Mouse (Mus musculus) gastrocnemius, adult 8-10 months (tissue): ENCODE measurements around the gene Hoxa10. TPM values are rescaled to one million over a fixed set of nuclear protein-coding genes. Genes with fewer than 3 reads are reported as not detected.
A peak's percentile ranks its signal among the peaks of the same experiment; 100 is the strongest.

ENCODE experiments used
- DNase-seq, 2 experiments: peaks; one replicate each; pipeline ENCODE4 v3.0.0; 2022; ENCODE audit warnings: low spot score in 2 of 2
- total RNA-seq, 4 experiments: library from RNA; stranded (reverse); gene quantifications; 2 replicates each; pipeline ENCODE4 v1.2.4; 2022

The Hoxa10 gene
- total RNA-seq, result 10 to 100 TPM; 14.5 to 15.2 (median 14.8) TPM

- DNase-seq, result peak; percentile 80 to 85
Observed at GRCm38 (mm10) chr6:52240389-52241000, at the start of gene Hoxa10. Gene Hoxa10, minus strand, starts transcription at chr6:52240854.

- DNase-seq, result no peak
Observed at GRCm38 (mm10) chr6:52290186-52290585, 49.5 kb upstream of the Hoxa10 start.

GRCm38 (mm10) chr6:52283896-52284295, 43.2 kb upstream of the Hoxa10 start:
- no peak for DNase-seq

DNA sequence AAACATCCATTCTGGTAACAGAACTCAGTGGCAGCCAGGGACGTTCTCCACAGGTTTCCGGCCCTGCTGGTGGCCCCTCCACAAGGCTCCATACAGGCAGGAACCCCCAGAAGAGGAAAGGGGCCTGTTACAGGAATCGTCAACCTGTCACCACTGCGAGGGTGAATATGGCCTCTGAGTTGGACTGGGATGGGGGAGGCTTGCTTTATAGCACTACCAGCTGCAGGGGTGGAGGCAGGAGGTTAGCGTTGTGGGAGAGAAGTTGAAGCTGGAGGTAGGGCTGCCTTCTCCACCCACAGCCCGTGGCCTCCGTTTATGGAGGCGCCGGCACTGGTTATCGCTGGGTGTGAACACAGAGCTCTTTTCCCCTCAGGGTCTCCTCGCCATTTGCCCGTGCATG, 40.4 kb upstream of the Hoxa10 start:
- DNase-seq, result no peak

DNA sequence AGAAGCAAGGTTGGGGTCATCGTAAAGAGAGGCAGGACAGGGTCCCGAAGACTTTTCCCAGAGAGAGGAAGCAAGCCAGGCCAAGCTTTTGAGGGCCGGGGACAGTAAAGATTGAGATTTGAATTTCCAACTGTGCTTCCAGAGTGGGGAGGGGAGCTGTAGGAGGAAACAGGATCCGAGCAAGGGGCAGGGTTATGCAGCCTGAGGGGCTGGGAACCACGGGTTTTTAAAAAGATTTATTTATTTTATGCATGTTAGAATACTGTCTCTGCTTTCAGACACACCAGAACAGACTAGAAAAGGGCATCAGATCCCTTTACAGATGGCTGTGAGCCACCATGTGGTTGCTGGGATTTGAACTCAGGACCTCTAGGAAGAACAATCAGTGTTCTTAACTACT, 36.3 kb upstream of the Hoxa10 start:
- no peak for DNase-seq

DNA sequence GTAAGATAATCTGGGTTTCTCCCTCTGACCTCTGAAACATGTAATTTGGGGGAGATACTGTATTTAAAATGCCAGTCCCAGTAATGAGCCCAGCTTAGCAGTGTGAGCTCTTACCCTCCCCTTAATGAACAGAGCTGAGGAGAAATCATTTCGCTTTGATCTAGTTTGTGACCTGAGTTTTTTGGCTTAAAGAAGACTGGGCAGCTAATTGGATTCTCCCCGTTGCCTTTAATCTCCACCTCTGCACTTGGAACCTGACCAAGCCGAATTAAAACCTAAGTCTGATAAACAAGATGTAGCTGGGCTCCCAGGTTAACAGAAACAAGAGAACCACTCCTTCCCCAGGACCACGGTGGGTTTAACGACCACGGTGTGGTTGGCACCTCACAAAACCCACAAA, 35.7 kb upstream of the Hoxa10 start:
- no peak for DNase-seq

DNA sequence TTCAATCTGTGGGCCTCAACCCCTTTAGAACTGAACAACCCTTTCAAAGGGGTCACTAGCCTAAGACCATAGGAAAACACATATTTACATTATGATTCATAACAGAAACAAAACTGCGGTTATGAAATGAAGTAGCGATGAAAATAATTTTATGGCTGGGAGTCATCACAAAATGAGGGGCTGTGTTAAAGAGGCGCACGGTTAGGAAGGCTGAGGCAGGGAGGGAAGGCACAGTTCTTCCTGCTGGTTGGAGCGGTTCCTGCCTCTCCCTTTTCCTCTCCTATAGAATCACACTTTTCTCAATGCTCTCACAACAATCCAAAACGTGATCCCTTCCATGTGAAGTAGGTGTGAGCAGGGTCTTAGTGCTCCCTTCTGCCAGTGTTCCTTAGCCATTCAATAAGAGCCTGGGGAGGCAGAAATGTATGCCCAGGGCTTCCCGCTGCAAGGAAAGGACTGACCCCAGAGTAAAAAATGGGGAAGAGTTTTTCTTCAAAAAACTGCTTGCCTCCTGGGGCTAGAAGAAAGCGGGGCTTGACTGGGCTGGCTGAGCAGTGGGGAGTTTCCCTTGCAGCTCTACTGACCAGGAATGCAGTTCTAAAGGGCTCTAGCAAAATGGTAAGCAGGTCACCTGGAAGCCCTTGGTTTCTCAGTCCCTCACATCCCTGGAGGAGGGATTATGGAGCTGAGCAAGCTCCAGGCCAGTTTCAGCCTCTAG, 35.1 kb upstream of the Hoxa10 start:
- no peak for DNase-seq

DNA sequence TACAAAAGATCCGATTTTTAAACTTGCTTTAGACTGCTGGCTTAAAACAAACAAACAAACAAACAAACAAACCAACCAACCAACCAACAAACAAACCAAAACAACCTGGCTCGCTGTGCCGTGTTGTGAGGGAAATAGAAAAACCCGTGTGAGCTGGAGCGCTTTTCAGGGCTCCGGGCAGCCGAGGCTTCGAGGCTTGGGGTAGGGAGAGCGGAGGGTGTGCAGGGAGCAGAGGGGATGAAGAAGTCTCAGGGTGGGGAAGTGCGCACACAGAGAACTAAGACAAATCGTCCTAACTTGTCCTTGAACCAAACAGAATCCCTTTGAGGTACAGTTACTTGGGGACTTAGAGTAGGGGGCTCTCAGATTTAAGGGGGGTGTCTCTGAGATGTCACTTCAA, 33.9 kb upstream of the Hoxa10 start:
- no peak for DNase-seq

DNA sequence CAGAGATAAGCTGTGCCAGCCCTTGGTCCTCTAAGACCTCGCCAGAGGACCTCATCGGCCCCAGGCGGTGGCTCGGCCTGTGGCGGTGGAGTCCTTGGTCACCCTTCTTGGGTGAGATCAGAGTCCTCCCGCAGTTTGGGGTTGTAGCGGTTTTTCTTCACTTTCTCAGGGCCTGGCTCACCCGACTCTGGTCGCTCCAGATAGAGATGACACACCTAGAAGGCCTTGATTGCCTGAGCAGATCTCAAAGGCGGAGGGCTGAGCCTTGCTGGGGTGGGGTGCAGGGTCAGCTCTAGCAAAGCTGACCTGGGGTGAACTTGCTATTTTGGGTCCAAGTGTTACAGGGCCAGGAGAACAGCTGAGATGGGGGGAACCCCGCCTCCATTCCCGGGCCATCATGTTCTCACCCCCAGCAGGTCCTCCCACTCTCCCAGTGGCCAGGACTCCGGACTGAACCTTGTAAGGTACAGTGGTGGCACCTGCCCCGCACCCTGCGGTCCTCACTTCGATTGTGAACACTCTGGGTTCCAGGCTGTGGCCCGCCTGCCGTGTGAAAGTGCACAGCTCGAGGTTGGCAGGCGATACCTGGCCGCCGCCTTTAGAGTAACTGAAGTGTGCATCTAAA, 33.1 kb upstream of the Hoxa10 start:
- no peak for DNase-seq

DNA sequence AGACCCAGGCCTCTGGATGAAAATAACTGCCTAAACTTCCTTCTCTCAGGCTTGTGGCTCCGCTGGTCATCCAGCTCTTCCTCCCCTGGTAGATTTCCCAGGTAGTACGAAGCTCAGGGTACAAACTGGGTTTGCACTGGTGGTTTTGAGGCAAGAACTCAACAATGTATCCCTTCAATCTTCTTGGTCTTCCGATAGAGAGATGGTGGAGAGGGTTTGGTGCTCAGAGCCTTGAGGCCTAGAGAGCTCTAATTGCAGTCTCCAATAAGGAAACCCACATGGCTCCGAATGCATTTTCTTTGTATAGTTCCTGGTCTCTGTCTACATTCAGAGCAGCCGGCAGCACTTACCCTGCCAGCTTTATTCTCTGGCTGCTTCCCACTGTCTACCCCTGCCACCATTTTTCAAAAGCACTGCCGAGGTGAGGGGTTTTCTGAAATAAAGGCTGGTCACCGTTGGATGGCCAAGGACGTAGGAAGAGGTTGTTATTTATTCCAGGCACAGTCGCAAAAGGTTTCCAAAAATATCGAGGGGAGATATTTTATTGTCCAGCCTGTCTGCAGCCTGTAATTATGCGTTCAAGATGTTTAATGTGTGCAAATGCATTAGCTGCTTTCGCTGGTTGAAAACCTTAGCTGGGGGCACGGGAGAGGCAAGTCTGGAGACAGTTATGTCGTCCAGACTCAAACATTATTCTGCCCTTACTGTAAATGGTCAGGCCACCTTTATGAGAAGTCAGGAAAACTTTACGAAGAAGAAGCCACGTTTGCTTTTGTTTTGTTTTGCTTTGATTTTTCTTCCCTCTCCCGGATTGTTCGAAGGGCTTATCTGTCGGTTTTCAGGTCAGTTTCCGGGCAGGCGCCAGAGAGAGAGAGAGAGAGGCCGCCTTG, 32.4 kb upstream of the Hoxa10 start:
- no peak for DNase-seq

DNA sequence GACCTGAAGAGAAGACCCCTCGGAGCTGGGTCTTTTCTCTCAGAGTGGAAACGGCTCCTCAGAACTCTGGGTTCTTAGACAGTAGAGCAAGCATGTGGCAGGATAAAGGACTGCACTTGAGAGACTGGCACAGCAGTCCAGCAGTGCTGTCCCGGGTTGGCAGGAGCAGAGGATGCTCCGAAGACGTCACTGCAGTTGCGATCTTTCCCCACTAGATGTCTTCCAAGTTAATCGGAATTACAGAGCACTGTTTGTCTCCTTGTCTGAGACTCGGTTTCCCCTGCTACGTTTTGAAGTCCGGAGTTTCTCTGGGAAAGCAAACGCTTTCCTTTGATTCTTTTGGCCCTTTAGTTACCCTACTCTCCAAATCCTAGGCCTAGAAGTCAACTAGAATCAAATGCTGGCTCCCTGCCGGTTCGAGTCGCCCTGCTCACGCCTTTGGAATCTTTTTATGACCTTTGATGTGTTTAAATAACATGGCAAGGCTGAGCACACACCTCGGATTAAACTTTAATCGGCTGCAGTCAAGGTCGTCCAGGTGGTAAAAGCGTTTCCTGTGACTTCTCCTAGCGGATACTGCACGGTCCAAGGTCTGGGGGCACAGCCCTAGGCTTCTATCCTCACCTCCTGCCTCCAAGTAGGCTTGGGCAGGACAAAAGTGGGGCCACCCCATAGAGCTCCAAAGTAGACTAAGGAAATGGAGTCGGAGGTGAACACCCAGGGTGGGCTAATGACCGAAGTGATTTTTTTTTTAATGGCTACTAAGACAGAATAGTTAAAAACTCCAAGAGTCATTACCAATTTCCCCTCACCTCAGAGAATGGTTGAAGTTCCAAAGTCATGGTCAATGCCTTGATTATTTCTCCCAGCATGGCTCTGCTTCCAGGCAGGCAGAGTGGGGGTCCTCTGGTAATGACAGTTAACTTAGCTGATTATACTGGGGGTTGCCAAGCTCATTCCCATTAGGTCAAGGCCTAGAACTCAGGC, 30.1 kb upstream of the Hoxa10 start:
- no peak for DNase-seq

- no peak for DNase-seq
Observed at GRCm38 (mm10) chr6:52268756-52269155, 28.1 kb upstream of the Hoxa10 start.

- DNase-seq, result no peak
Observed at GRCm38 (mm10) chr6:52268341-52268740, 27.7 kb upstream of the Hoxa10 start.

- DNase-seq, result no peak
Observed at GRCm38 (mm10) chr6:52267691-52268090, 27.0 kb upstream of the Hoxa10 start.

DNA sequence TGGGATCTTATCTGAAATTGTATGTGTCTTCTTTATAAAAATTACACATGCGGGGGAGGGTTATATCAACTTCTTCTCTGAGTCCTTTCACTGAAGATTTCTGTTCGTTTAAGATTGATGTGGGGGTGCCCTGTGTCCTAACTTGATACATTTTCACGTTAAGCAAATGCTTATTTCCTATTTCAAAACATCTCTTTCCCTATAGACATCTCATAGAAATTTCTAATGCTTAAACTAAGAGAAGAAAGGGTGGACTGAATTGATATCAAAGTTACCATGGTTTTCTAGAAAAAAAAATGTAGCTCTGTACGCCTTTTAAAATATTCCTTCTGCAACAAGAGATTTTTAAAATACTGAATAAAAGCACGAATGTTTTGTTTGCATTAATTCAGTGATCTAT, 26.6 kb upstream of the Hoxa10 start:
- DNase-seq, result no peak

DNA sequence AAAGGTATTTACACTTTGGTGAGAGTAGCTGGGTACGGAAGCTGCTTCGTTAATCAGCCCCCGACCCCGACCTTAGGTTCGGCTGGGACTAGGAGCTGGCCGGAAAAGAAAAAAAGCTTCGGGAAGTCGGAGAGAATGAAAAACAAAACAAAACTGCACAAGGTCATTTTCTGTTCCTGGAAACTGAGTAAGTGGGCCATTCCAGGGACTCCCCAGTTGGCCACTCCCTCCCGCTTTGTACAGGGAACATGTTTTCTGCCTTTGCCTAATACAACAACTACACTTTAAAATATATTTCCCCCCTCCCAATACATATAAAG, 26.0 kb upstream of the Hoxa10 start:
- no peak for DNase-seq

DNA sequence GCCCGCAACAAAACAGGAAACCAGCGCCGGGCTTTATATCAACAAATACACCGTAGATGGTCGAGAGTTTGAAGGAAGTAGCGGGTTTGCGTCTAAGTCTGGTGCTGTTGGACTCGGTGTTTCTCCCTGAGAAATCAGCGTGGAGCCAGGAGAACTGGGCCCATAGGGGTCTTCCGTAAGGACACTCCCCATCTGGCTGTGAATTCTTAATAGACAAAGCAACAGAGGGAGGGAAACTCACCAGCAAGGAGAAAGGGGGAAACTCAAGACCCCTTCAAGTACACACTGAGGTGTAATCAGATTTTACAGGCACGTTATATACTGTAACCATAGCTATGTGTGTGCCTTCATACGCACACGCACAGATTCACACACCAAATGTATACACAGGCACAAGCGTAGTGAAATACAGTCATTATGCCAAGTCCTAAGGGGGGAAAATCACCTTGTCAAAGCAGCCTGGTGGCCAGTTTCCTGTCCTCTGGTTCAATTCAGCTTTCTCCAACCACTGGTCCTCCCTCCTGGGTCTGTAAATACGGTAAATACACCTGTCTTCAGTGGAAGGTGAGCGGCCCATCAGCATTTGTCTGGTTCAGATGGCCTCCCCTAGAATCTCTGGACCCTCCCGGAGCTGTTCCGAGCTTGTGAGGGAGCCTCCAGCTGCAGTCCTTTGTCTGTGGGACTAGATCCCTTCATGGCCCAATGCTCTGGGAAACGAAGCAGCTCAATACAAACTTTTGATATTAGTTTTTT, 25.4 kb upstream of the Hoxa10 start:
- DNase-seq, result no peak

DNA sequence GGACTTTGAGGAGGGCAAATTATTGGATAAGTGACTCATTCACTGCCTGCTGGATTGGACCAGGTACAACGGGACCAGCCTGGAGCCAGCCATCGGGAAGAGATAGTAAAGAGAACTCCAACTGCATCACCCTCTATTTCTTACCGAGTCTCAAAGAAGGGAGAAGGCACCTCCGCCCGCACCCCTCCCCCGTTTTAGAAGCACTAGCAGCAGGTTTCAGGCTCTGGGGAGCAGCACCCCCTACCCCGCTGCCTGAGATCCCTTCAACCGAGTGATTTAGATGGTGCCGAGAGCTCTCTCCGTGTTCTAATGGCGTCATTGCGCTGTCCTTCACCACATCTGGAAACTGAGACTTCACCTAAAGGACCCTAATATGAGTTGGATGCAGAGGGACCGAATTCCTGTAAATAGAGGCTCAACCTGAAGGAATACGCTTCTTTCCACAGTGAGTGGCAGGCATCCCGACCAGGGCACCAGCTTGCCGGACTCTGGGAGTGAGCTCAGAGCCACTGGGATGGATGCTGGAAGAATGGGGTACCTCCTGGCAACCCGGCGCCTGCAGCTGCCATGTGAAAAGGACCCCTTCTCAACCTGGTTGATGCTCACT, 24.8 kb upstream of the Hoxa10 start:
- no peak for DNase-seq

- no peak for DNase-seq
Observed at GRCm38 (mm10) chr6:52264106-52264790, 23.6 kb upstream of the Hoxa10 start.
